Mouse (Mus musculus): ENCODE results near the gene Srek1.

Srek1 gene

GRCm38 (mm10) chr13:103726872-103727271 lies 47.5 kb downstream of the Srek1 start:
- no peak for DNase-seq (ENCODE audit: low spot score)

GRCm38 (mm10) chr13:103711406-103712025 lies 62.9 kb downstream of the Srek1 start:
- DNase-seq (ENCODE audit: low spot score) = no peak

GRCm38 (mm10) chr13:103710359-103710781 lies 64.0 kb downstream of the Srek1 start:
- peak; percentile 10 for DNase-seq (ENCODE audit: low spot score)

GRCm38 (mm10) chr13:103705436-103705978 lies 68.9 kb downstream of the Srek1 start:
- no peak for DNase-seq (ENCODE audit: low spot score)

GRCm38 (mm10) chr13:103703833-103704232 lies 70.6 kb downstream of the Srek1 start:
- DNase-seq (ENCODE audit: low spot score) = no peak

- peak; percentile 25 for DNase-seq (ENCODE audit: low spot score)
These were observed 71.0 kb downstream of the Srek1 start for GRCm38 (mm10) chr13:103703386-103703785.

GRCm38 (mm10) chr13:103702266-103702665 lies 72.1 kb downstream of the Srek1 start:
- DNase-seq (ENCODE audit: low spot score) = no peak

GRCm38 (mm10) chr13:103700752-103701151 lies 73.7 kb downstream of the Srek1 start:
- no peak for DNase-seq (ENCODE audit: low spot score)

GRCm38 (mm10) chr13:103697993-103698392 lies 76.4 kb downstream of the Srek1 start:
- DNase-seq (ENCODE audit: low spot score) = no peak

GRCm38 (mm10) chr13:103696164-103696563 lies 78.2 kb downstream of the Srek1 start:
- DNase-seq (ENCODE audit: low spot score) = no peak

GRCm38 (mm10) chr13:103695456-103695855 lies 79.0 kb downstream of the Srek1 start:
- DNase-seq (ENCODE audit: low spot score) = no peak

Data from T-cell, adult 2 months (primary cell).